Mouse (Mus musculus) T-helper 1 cell (primary cell): ENCODE results near the gene Arhgap10.

Experiments
- in situ Hi-C: fragments of 300-600 bp; cut with MboI, MseI; formaldehyde crosslinking; loops from one replicate; pipeline ENCODE4 v1.15.1; 2025; ENCODE audit warnings: high pct_unique_total_duplicates

Gene Arhgap10

GRCm38 (mm10) chr8:77518201-77519115 lies 705 bp upstream of the Arhgap10 start:
- in situ Hi-C loops, result no loop called here

GRCm38 (mm10) chr8:77516845-77517244 lies 908 bp downstream of the Arhgap10 start:
- in situ Hi-C loops, result no loop called here

- in situ Hi-C loops, result no loop called here
Observed at GRCm38 (mm10) chr8:77515786-77516185, 2.0 kb downstream of the Arhgap10 start.

- in situ Hi-C loops, result no loop called here
Observed at GRCm38 (mm10) chr8:77515201-77515600, 2.6 kb downstream of the Arhgap10 start.

GRCm38 (mm10) chr8:77511750-77512493 lies 5.8 kb downstream of the Arhgap10 start:
- in situ Hi-C loops, result no loop called here

- in situ Hi-C loops, result no loop called here
Observed at GRCm38 (mm10) chr8:77510426-77510825, 7.3 kb downstream of the Arhgap10 start.

- in situ Hi-C loops, result no loop called here
Observed at GRCm38 (mm10) chr8:77509044-77509443, 8.7 kb downstream of the Arhgap10 start.

GRCm38 (mm10) chr8:77507510-77508035 lies 10.2 kb downstream of the Arhgap10 start:
- in situ Hi-C loops, result no loop called here

- in situ Hi-C loops, result no loop called here
Observed at GRCm38 (mm10) chr8:77506539-77506938, 11.2 kb downstream of the Arhgap10 start.

- in situ Hi-C loops, result no loop called here
Observed at GRCm38 (mm10) chr8:77502547-77502946, 15.2 kb downstream of the Arhgap10 start.

- in situ Hi-C loops, result no loop called here
Observed at GRCm38 (mm10) chr8:77501131-77501530, 16.6 kb downstream of the Arhgap10 start.

- in situ Hi-C loops, result no loop called here
Observed at GRCm38 (mm10) chr8:77500264-77500663, 17.5 kb downstream of the Arhgap10 start.

GRCm38 (mm10) chr8:77497442-77497841 lies 20.3 kb downstream of the Arhgap10 start:
- in situ Hi-C loops, result no loop called here

GRCm38 (mm10) chr8:77496253-77496652 lies 21.5 kb downstream of the Arhgap10 start:
- in situ Hi-C loops, result no loop called here

- in situ Hi-C loops, result no loop called here
Observed at GRCm38 (mm10) chr8:77494376-77495328, 23.1 kb downstream of the Arhgap10 start.

GRCm38 (mm10) chr8:77492356-77493058 lies 25.2 kb downstream of the Arhgap10 start:
- in situ Hi-C loops, result no loop called here

- in situ Hi-C loops, result no loop called here
Observed at GRCm38 (mm10) chr8:77491231-77491923, 26.4 kb downstream of the Arhgap10 start.

- in situ Hi-C loops, result no loop called here
Observed at GRCm38 (mm10) chr8:77490095-77490781, 27.5 kb downstream of the Arhgap10 start.

- in situ Hi-C loops, result no loop called here
Observed at GRCm38 (mm10) chr8:77489235-77489634, 28.5 kb downstream of the Arhgap10 start.
